Mouse (Mus musculus) small intestine, adult 2 months (tissue): ENCODE results near the gene Camk1g.

Source experiments
- CTCF ChIP-seq: fragments of 200-500 bp; IDR thresholded peaks from 2 replicates; pipeline ENCODE4 v1.5.1; 2012; ENCODE audit warnings: low read depth, mild to moderate bottlenecking, control low read depth, inconsistent platforms, low read length, moderate library complexity, mixed read lengths; ENCODE audit not compliant: insufficient replicate concordance, insufficient read length; ENCODE audit errors: extremely low read depth
- POLR2A ChIP-seq: fragments of 200-500 bp; IDR thresholded peaks from 2 replicates; pipeline ENCODE4 v1.6.1; 2012; ENCODE audit warnings: low read depth, mild to moderate bottlenecking, control low read depth, inconsistent platforms, low read length, moderate library complexity

DNA sequence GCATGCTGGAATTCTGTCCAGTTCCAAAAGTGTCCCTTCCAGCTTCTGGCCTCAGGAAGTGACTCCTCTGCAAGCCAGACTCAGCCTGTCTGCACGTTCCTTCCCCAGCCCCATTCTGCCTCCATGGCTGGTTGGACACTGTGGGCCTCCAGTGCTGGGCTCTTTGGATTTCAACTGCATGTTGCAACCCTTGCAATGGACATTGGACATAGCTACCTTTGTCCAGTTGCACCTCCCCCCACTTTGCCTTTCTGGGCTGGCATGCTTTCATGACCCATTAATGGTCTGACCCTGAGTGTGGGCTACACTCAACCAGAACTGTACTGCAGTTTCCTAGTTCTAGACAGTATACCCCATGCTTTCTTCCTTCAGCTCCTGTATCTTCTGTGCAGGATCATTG lies 58.5 kb downstream of the Camk1g start:
- no peak for TF ChIP-seq CTCF
- no peak for TF ChIP-seq POLR2A
